Mouse (Mus musculus): Measurements from ENCODE around the gene Srp9. TPM values are rescaled to one million over a fixed set of nuclear protein-coding genes. Genes with fewer than 3 reads are reported as not detected.

Srp9 gene
- total RNA-seq (2014; fragmentation: Nextera tagmentation) (54.2 and 59.0 TPM in 2 replicates), total RNA-seq (2017) (133 and 134 TPM in 2 replicates), polyA plus RNA-seq (2012) (35.5 and 37.8 TPM in 2 replicates)

DNA sequence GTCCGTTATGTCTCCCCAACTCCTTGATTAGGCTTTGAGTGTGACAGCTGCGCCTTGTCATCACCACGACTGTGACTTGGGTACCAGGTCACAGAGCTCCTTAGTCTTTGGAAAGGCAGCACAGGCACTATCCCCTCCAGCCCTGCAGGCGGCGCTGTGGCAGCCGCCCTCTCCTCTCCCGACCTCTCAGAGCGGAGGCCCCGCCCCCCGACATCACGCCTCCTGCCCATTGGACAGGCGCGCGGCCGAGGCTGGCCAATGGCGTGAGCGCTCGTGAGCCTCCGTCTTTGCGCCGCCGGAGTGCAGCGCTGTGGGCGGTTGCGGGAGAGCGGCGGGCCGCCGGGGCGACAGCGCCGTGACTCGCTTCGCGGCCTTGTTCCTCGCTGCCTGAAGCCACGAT, at the start of gene Srp9:
TSS of gene Srp9 (plus strand) at position 232 of the 400 bp plus-strand sequence.
- ATAC-seq (ENCODE audit: extremely low read depth, insufficient number of reproducible peaks, low FRiP score, poor library complexity, severe bottlenecking) = peak; percentile 87
- TF ChIP-seq CTCF (IDR thresholded peaks at IDR 0.05; ENCODE audit: low read depth, low read length) (peak; percentile 98), POLR2AphosphoS5 (IDR thresholded peaks at IDR 0.05; ENCODE audit: insufficient replicate concordance, low read depth, low read length) (no peak)

DNA sequence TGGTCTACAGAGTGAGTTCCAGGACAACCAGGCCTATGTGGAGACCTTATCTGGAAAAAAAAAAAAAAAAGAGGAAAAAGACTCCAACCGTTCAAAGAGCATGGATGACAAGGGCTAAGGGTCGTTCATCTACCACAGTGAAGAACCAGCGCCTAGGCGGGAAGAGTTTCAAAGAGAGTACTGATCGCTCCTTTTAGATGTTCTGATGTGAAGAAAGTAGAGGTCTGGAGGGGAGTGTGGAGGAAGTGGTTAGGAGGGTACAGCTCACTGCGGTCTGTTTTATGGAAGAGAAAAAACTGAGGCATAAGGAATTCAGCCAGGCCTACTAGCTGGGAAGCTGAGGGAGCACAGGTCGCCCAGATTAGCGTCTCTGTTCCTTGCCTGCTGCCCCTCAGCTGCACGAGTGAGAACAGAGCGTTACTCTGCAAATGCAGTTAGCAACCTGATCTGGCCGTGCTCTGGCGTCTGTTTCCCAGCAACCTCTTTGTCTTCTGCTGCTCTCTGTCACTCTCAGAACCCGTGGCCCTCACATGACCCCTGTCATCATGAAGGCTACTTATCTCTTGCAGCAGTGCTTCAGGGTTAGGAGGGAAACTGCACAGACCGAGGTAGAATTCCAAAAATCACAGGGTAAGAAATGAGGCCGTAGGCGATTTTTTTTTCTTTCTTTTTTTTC, 42.7 kb upstream of the Srp9 start:
- no peaks in the 10 kb centered on the region for H3K9me3 ChIP-seq (replicated peaks)
- H3K27me3 ChIP-seq (ENCODE audit: insufficient read depth, low read length) = peaks cover 7% of the 10 kb centered on the region
- DNase-seq (ENCODE audit: low spot score) = no peak
- H3K4me1 ChIP-seq (ENCODE audit: insufficient read depth, low read depth, low read length) = no peaks in the 10 kb centered on the region
- no peaks in the 10 kb centered on the region for H3K36me3 ChIP-seq (replicated peaks)
- TF ChIP-seq TAL1 (conservative IDR thresholded peaks at IDR 0.05; ENCODE audit: low read depth, low read length) (no peak), GATA2 (IDR thresholded peaks at IDR 0.05; ENCODE audit: borderline replicate concordance, low read depth, low read length) (no peak)
- no peak for ATAC-seq (ENCODE audit: extremely low read depth, insufficient number of reproducible peaks, low FRiP score, poor library complexity, severe bottlenecking)
- H3K4me3 ChIP-seq (ENCODE audit: low read depth, low read length) = no peak overlapping the region

More for the DNA sequence above, at the start of gene Srp9:
- peaks cover 36% of the 10 kb centered on the region for H3K36me3 ChIP-seq (replicated peaks)
- H3K27me3 ChIP-seq (ENCODE audit: insufficient read depth, low read length) = peaks cover 6% of the 10 kb centered on the region
- DNase-seq (ENCODE audit: low spot score) = peak; percentile 97
- peaks cover 24% of the 10 kb centered on the region for H3K4me1 ChIP-seq (ENCODE audit: insufficient read depth, low read depth, low read length)
- no peaks in the 10 kb centered on the region for H3K9me3 ChIP-seq (replicated peaks)
- H3K4me3 ChIP-seq (ENCODE audit: low read depth, low read length) = peak within 1 kb of the TSS; percentile 89

DNA sequence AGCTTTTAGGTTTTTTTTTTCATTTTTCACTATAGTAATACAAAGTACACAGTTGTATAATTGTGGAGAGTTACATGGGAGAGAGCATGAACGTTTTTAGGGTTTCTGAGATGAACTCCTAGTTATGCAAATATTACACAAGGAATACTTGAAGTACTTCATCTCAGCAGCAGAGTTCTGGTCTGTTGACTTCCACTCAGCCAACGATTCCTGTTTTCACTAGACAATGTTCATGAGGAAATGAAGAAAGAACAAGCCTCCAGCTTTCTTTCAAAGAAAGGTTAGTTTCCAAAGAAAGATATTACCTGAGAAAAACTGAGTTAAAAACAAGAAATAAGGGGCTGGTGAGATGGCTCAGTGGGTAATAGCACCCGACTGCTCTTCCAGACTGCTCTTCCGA, 41.1 kb upstream of the Srp9 start:
- no peak for TF ChIP-seq GATA2 (IDR thresholded peaks at IDR 0.05; ENCODE audit: borderline replicate concordance, low read depth, low read length)
- TF ChIP-seq TAL1 (conservative IDR thresholded peaks at IDR 0.05; ENCODE audit: low read depth, low read length) = no peak
- no peak for TF ChIP-seq CTCF (IDR thresholded peaks at IDR 0.05; ENCODE audit: low read depth, low read length)
- no peak for TF ChIP-seq POLR2AphosphoS5 (IDR thresholded peaks at IDR 0.05; ENCODE audit: insufficient replicate concordance, low read depth, low read length)
- no peaks in the 10 kb centered on the region for H3K36me3 ChIP-seq (replicated peaks)
- no peaks in the 10 kb centered on the region for H3K4me1 ChIP-seq (ENCODE audit: insufficient read depth, low read depth, low read length)
- ATAC-seq (ENCODE audit: extremely low read depth, insufficient number of reproducible peaks, low FRiP score, poor library complexity, severe bottlenecking) (no peak), DNase-seq (ENCODE audit: low spot score) (no peak)
- H3K9me3 ChIP-seq (replicated peaks) = no peaks in the 10 kb centered on the region
- H3K27me3 ChIP-seq (ENCODE audit: insufficient read depth, low read length) = peaks cover 8% of the 10 kb centered on the region
- H3K4me3 ChIP-seq (ENCODE audit: low read depth, low read length) = no peak overlapping the region

DNA sequence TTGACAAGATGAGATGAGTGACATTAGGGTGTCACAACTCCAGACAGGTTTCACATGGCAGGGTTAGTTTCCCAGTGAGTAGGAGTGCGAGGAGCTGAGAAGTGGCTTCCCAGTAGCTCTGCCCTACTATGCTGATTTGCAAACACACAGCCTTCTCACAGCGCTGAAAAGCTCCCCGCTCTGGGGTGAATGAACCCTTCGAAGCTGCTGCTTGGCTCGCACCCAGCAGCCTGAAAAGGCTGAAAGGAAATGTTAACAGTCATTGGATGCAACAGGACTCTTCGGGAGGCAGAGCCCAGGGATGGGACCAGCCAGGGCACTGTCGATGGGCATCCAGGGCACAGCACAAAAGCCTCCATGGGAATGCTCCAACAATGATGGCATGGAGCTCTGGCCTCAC, 37.8 kb upstream of the Srp9 start:
- TF ChIP-seq CTCF (IDR thresholded peaks at IDR 0.05; ENCODE audit: low read depth, low read length) (no peak), GATA2 (IDR thresholded peaks at IDR 0.05; ENCODE audit: borderline replicate concordance, low read depth, low read length) (no peak), GATA1 (IDR thresholded peaks at IDR 0.05; ENCODE audit: borderline replicate concordance, low read length) (no peak), POLR2AphosphoS5 (IDR thresholded peaks at IDR 0.05; ENCODE audit: insufficient replicate concordance, low read depth, low read length) (no peak), TAL1 (conservative IDR thresholded peaks at IDR 0.05; ENCODE audit: low read depth, low read length) (no peak)
- Histone ChIP-seq H3K27me3 (ENCODE audit: insufficient read depth, low read length) (peaks cover 8% of the 10 kb centered on the region), H3K36me3 (replicated peaks) (no peaks in the 10 kb centered on the region), H3K9me3 (replicated peaks) (no peaks in the 10 kb centered on the region), H3K4me3 (ENCODE audit: low read depth, low read length) (no peak overlapping the region), H3K4me1 (ENCODE audit: insufficient read depth, low read depth, low read length) (no peaks in the 10 kb centered on the region)
- ATAC-seq (ENCODE audit: extremely low read depth, insufficient number of reproducible peaks, low FRiP score, poor library complexity, severe bottlenecking) (no peak), DNase-seq (ENCODE audit: low spot score) (no peak)

DNA sequence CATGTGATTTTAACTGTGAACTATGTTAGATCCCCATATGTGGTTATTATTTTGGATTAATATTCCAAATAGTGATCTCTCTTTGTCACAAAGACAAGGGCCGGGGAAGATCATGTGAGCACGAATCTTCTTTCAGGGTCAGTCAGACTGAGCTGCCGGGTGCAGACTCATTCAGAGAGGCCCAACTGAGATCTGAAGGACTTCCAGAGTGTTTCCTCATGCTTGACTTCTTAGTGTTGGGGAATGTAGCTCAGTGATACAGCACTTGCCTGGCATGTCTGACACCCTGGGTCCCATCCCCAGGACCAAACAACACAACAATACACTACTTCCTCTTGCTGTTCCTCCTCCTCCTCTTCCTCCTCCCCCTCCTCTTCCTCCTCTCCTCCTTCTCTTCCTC, 37.2 kb upstream of the Srp9 start:
- Histone ChIP-seq H3K27me3 (ENCODE audit: insufficient read depth, low read length) (peaks cover 5% of the 10 kb centered on the region), H3K9me3 (replicated peaks) (no peaks in the 10 kb centered on the region), H3K4me3 (ENCODE audit: low read depth, low read length) (no peak overlapping the region), H3K4me1 (ENCODE audit: insufficient read depth, low read depth, low read length) (no peaks in the 10 kb centered on the region), H3K36me3 (replicated peaks) (no peaks in the 10 kb centered on the region)
- no peak for TF ChIP-seq GATA2 (IDR thresholded peaks at IDR 0.05; ENCODE audit: borderline replicate concordance, low read depth, low read length)
- no peak for TF ChIP-seq GATA1 (IDR thresholded peaks at IDR 0.05; ENCODE audit: borderline replicate concordance, low read length)
- TF ChIP-seq TAL1 (conservative IDR thresholded peaks at IDR 0.05; ENCODE audit: low read depth, low read length) = no peak
- TF ChIP-seq CTCF (IDR thresholded peaks at IDR 0.05; ENCODE audit: low read depth, low read length) = no peak
- no peak for TF ChIP-seq POLR2AphosphoS5 (IDR thresholded peaks at IDR 0.05; ENCODE audit: insufficient replicate concordance, low read depth, low read length)
- ATAC-seq (ENCODE audit: extremely low read depth, insufficient number of reproducible peaks, low FRiP score, poor library complexity, severe bottlenecking) (no peak), DNase-seq (ENCODE audit: low spot score) (no peak)

DNA sequence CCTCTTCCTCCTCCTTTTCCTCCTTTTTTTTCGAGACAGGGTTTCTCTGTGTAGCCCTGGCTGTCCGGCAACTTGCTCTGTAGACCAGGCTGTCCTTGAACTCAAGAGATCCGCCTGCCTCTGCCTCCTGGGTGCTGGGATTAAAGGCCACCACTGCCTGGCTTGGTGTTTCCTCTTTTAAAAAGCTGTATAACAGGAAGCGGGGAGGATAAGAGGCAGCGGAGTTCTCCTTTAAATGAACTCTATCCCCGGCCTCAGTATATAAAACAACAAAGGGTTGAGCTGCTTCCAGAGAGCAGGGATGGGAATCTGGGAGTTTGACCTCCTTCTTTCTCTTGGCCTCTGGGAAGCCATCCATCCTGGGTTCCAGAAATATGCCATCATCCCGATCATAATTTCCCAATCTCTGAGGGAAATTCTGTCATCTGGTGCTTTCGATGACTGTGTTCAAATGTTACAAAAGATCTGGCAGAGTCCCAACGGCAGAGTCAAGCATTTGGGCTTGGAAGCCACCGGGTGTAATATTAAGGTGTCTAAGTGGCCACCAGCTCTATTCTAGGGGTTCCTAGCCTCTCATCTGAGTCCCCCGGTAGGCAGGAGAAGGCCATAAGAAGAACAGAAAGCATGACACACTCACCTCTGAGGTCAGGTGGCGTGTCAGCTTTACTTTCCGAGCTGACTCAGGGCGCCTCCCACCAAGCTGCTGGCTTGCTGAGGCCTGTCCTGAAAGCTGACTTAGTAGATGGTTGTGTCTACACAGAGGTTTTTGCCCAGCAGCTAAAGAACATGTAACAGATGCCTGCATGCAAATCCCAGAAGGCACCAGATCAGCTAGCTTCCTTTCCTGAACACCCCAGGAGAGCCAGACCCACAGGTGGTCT, 36.5 kb upstream of the Srp9 start:
- no peak for ATAC-seq (ENCODE audit: extremely low read depth, insufficient number of reproducible peaks, low FRiP score, poor library complexity, severe bottlenecking)
- TF ChIP-seq GATA2 (IDR thresholded peaks at IDR 0.05; ENCODE audit: borderline replicate concordance, low read depth, low read length) = no peak
- TF ChIP-seq POLR2AphosphoS5 (IDR thresholded peaks at IDR 0.05; ENCODE audit: insufficient replicate concordance, low read depth, low read length) = no peak
- no peak for TF ChIP-seq GATA1 (IDR thresholded peaks at IDR 0.05; ENCODE audit: borderline replicate concordance, low read length)
- no peak for TF ChIP-seq CTCF (IDR thresholded peaks at IDR 0.05; ENCODE audit: low read depth, low read length)
- no peak for TF ChIP-seq TAL1 (conservative IDR thresholded peaks at IDR 0.05; ENCODE audit: low read depth, low read length)
- Histone ChIP-seq H3K4me3 (ENCODE audit: low read depth, low read length) (no peak overlapping the region), H3K4me1 (ENCODE audit: insufficient read depth, low read depth, low read length) (no peaks in the 10 kb centered on the region), H3K36me3 (replicated peaks) (no peaks in the 10 kb centered on the region), H3K9me3 (replicated peaks) (no peaks in the 10 kb centered on the region), H3K27me3 (ENCODE audit: insufficient read depth, low read length) (peaks cover 5% of the 10 kb centered on the region)
- DNase-seq (ENCODE audit: low spot score) = no peak

Measured in G1E (cell line).